Mouse (Mus musculus) hindbrain, embryonic 13.5 days (tissue): ENCODE measurements around the gene Slc2a6. TPM values are rescaled to one million over a fixed set of nuclear protein-coding genes. Genes with fewer than 3 reads are reported as not detected.

Experiments used
- ATAC-seq: fragments of 200-750 bp; cut with Nextera tagmentation; 2 replicates; pipeline ENCODE4 v1.8.0; 2017; ENCODE audit warnings: moderate TSS enrichment; ENCODE audit not compliant: low FRiP score
- H3K27ac ChIP-seq: fragments of 300-500 bp; sonication (generic); 2 replicates; pipeline ENCODE4 v1.5.1; 2015; ENCODE audit warnings: inconsistent platforms, mild to moderate bottlenecking, moderate library complexity
- H3K27me3 ChIP-seq: fragments of 300-500 bp; sonication (generic); 2 replicates; pipeline ENCODE4 v1.6.1; 2015; ENCODE audit warnings: mild to moderate bottlenecking, inconsistent platforms
- H3K36me3 ChIP-seq: fragments of 300-500 bp; sonication (generic); 2 replicates; pipeline ENCODE4 v1.6.1; 2015; ENCODE audit warnings: mild to moderate bottlenecking, inconsistent platforms
- H3K4me1 ChIP-seq: fragments of 300-500 bp; sonication (generic); replicated peaks from 2 replicates; pipeline ENCODE4 v1.6.1; 2015; ENCODE audit warnings: inconsistent platforms
- H3K4me2 ChIP-seq: fragments of 300-500 bp; sonication (generic); 2 replicates; pipeline ENCODE4 v1.6.1; 2015; ENCODE audit warnings: inconsistent platforms, mild to moderate bottlenecking, moderate library complexity
- H3K4me3 ChIP-seq: fragments of 300-500 bp; sonication (generic); 2 replicates; pipeline ENCODE4 v1.5.1; 2015; ENCODE audit warnings: mild to moderate bottlenecking, inconsistent platforms
- H3K9ac ChIP-seq: fragments of 300-500 bp; sonication (generic); 2 replicates; pipeline ENCODE4 v1.6.1; 2015; ENCODE audit warnings: mild to moderate bottlenecking, inconsistent platforms
- H3K9me3 ChIP-seq: fragments of 300-500 bp; sonication (generic); 2 replicates; pipeline ENCODE4 v1.6.1; 2016; ENCODE audit warnings: inconsistent platforms
- WGBS: fragments of 180-500 bp; shearing (Covaris S2); methylation state at CpG from one replicate; pipeline ENCODE4 v1.1.7; 2015; 5-methylcytosine and 5-hydroxymethylcytosine counted together
- polyA plus RNA-seq: library from polyadenylated mRNA; unstranded; fragments of >200 nt; fragmentation: Nextera tagmentation; extraction: Ambion mirVana; gene quantifications from 2 replicates; pipeline ENCODE4 v1.2.1, GENCODE M21; 2015

The Slc2a6 gene
- polyA plus RNA-seq, 1 experiment from 2014 or later: 5.5 TPM

- Histone ChIP-seq H3K9ac (no peak overlapping the region; the same call in 1 of the 2 replicates), H3K36me3 (no peaks in the 10 kb centered on the region), H3K27ac (no peak overlapping the region), H3K4me1 (no peaks in the 10 kb centered on the region; the same call in 1 of the 2 replicates), H3K27me3 (no peaks in the 10 kb centered on the region), H3K4me2 (no peak overlapping the region), H3K9me3 (no peaks in the 10 kb centered on the region), H3K4me3 (no peak overlapping the region)
- no peak for ATAC-seq
- WGBS: 60% methylated on average over 4 of the region's 4 CpGs
Observed at GRCm38 (mm10) chr2:27058251-27058650, 30.5 kb upstream of the Slc2a6 start.

GRCm38 (mm10) chr2:27049408-27049807 lies 21.6 kb upstream of the Slc2a6 start:
- no peak for ATAC-seq
- H3K27ac ChIP-seq: no peak overlapping the region
- no peak overlapping the region for H3K4me2 ChIP-seq
- no peaks in the 10 kb centered on the region for H3K36me3 ChIP-seq
- 40% methylated on average over 6 of the region's 6 CpGs for WGBS
- H3K9ac ChIP-seq: no peak overlapping the region
- H3K4me1 ChIP-seq: no peaks in the 10 kb centered on the region
- no peak overlapping the region for H3K4me3 ChIP-seq
- peaks cover 4% of the 10 kb centered on the region; the same call in 1 of the 2 replicates for H3K27me3 ChIP-seq
- H3K9me3 ChIP-seq: no peaks in the 10 kb centered on the region

- no peaks in the 10 kb centered on the region for H3K9me3 ChIP-seq
- no peaks in the 10 kb centered on the region for H3K4me1 ChIP-seq
- no peak overlapping the region for H3K4me3 ChIP-seq
- ATAC-seq: no peak
- H3K27me3 ChIP-seq: peaks cover 7% of the 10 kb centered on the region; the same call in 1 of the 2 replicates
- H3K27ac ChIP-seq: no peak overlapping the region
- H3K9ac ChIP-seq: no peak overlapping the region
- no peak overlapping the region for H3K4me2 ChIP-seq
- 70% methylated on average over 8 of the region's 8 CpGs for WGBS
- H3K36me3 ChIP-seq: no peaks in the 10 kb centered on the region
Observed at GRCm38 (mm10) chr2:27045979-27046770, 18.4 kb upstream of the Slc2a6 start.

GRCm38 (mm10) chr2:27044641-27045040 lies 16.8 kb upstream of the Slc2a6 start:
- Histone ChIP-seq H3K27me3 (peaks cover 12% of the 10 kb centered on the region; the same call in 1 of the 2 replicates), H3K9ac (no peak overlapping the region), H3K9me3 (no peaks in the 10 kb centered on the region), H3K27ac (no peak overlapping the region), H3K36me3 (no peaks in the 10 kb centered on the region), H3K4me3 (no peak overlapping the region), H3K4me1 (no peaks in the 10 kb centered on the region), H3K4me2 (no peak overlapping the region)
- ATAC-seq: no peak
- 76% methylated on average over 3 of the region's 3 CpGs for WGBS

- Histone ChIP-seq H3K36me3 (no peaks in the 10 kb centered on the region), H3K4me2 (no peak overlapping the region), H3K4me1 (no peaks in the 10 kb centered on the region), H3K9ac (no peak overlapping the region), H3K27me3 (peaks cover 16% of the 10 kb centered on the region), H3K4me3 (no peak overlapping the region), H3K27ac (no peak overlapping the region), H3K9me3 (no peaks in the 10 kb centered on the region)
- no peak for ATAC-seq
- 69% methylated on average over 4 of the region's 4 CpGs for WGBS
Observed at GRCm38 (mm10) chr2:27044166-27044565, 16.4 kb upstream of the Slc2a6 start.

- H3K4me3 ChIP-seq: no peak overlapping the region
- ATAC-seq: peak; percentile 89
- no peaks in the 10 kb centered on the region for H3K9me3 ChIP-seq
- H3K27ac ChIP-seq: no peak overlapping the region
- WGBS: 32% methylated on average over 3 of the region's 3 CpGs
- no peaks in the 10 kb centered on the region for H3K36me3 ChIP-seq
- H3K4me1 ChIP-seq: no peaks in the 10 kb centered on the region
- H3K27me3 ChIP-seq: peaks cover 18% of the 10 kb centered on the region
- H3K9ac ChIP-seq: no peak overlapping the region
- no peak overlapping the region for H3K4me2 ChIP-seq
Observed at GRCm38 (mm10) chr2:27043461-27043860, 15.7 kb upstream of the Slc2a6 start.

- WGBS: 72% methylated on average over 8 of the region's 8 CpGs
- Histone ChIP-seq H3K36me3 (no peaks in the 10 kb centered on the region), H3K9ac (no peak overlapping the region), H3K9me3 (no peaks in the 10 kb centered on the region), H3K4me3 (no peak overlapping the region), H3K4me2 (no peak overlapping the region), H3K4me1 (no peaks in the 10 kb centered on the region), H3K27me3 (peaks cover 18% of the 10 kb centered on the region), H3K27ac (no peak overlapping the region)
- ATAC-seq: no peak
Observed at GRCm38 (mm10) chr2:27042131-27042844, 14.5 kb upstream of the Slc2a6 start.

- no peaks in the 10 kb centered on the region for H3K9me3 ChIP-seq
- no peak for ATAC-seq
- H3K9ac ChIP-seq: no peak overlapping the region
- H3K36me3 ChIP-seq: no peaks in the 10 kb centered on the region
- H3K4me3 ChIP-seq: no peak overlapping the region
- no peak overlapping the region for H3K4me2 ChIP-seq
- H3K27me3 ChIP-seq: peaks cover 14% of the 10 kb centered on the region; the same call in 1 of the 2 replicates
- 0% methylated on average over 1 of the region's 1 CpGs for WGBS
- no peaks in the 10 kb centered on the region for H3K4me1 ChIP-seq
- no peak overlapping the region for H3K27ac ChIP-seq
Observed at GRCm38 (mm10) chr2:27039286-27039685, 11.5 kb upstream of the Slc2a6 start.

- WGBS: 3% methylated on average over 3 of the region's 3 CpGs
- no peaks in the 10 kb centered on the region for H3K36me3 ChIP-seq
- H3K27me3 ChIP-seq: peaks cover 14% of the 10 kb centered on the region; the same call in 1 of the 2 replicates
- H3K4me3 ChIP-seq: no peak overlapping the region
- no peak overlapping the region for H3K9ac ChIP-seq
- ATAC-seq: peak; percentile 58
- H3K27ac ChIP-seq: no peak overlapping the region
- H3K4me2 ChIP-seq: no peak overlapping the region
- no peaks in the 10 kb centered on the region for H3K9me3 ChIP-seq
- no peaks in the 10 kb centered on the region for H3K4me1 ChIP-seq
Observed at GRCm38 (mm10) chr2:27038596-27038995, 10.8 kb upstream of the Slc2a6 start.

- no peak for ATAC-seq
- H3K4me3 ChIP-seq: no peak overlapping the region
Observed at GRCm38 (mm10) chr2:27037008-27037407, 9.2 kb upstream of the Slc2a6 start.

GRCm38 (mm10) chr2:27036003-27036402 lies 8.2 kb upstream of the Slc2a6 start:
- WGBS: 72% methylated on average over 3 of the region's 3 CpGs
- H3K27ac ChIP-seq: no peak overlapping the region
- H3K4me1 ChIP-seq: no peaks in the 10 kb centered on the region
- H3K9me3 ChIP-seq: no peaks in the 10 kb centered on the region
- no peak for ATAC-seq
- no peak overlapping the region for H3K4me2 ChIP-seq
- H3K4me3 ChIP-seq: no peak overlapping the region
- H3K36me3 ChIP-seq: no peaks in the 10 kb centered on the region
- no peak overlapping the region for H3K9ac ChIP-seq
- peaks cover 10% of the 10 kb centered on the region; the same call in 1 of the 2 replicates for H3K27me3 ChIP-seq

More at GRCm38 (mm10) chr2:27037008-27037407, 9.2 kb upstream of the Slc2a6 start:
- Histone ChIP-seq H3K9ac (no peak overlapping the region), H3K27me3 (peaks cover 13% of the 10 kb centered on the region; the same call in 1 of the 2 replicates), H3K4me2 (no peak overlapping the region), H3K4me1 (no peaks in the 10 kb centered on the region), H3K27ac (no peak overlapping the region), H3K36me3 (no peaks in the 10 kb centered on the region), H3K9me3 (no peaks in the 10 kb centered on the region)
- 63% methylated on average over 4 of the region's 4 CpGs for WGBS

- Histone ChIP-seq H3K27ac (no peak overlapping the region), H3K36me3 (no peaks in the 10 kb centered on the region), H3K27me3 (peaks cover 20% of the 10 kb centered on the region), H3K4me2 (no peak overlapping the region), H3K9me3 (no peaks in the 10 kb centered on the region), H3K4me3 (no peak overlapping the region), H3K4me1 (peaks cover 11% of the 10 kb centered on the region), H3K9ac (no peak overlapping the region)
- WGBS: 76% methylated on average over 2 of the region's 2 CpGs
- ATAC-seq: no peak
Observed at GRCm38 (mm10) chr2:27032361-27032760, 4.6 kb upstream of the Slc2a6 start.
